Comparison of ENCODE assay signal across 9 mouse cellular contexts in genomic region chr19:46516667-46517528, GRCm38 (mm10). TPM values are rescaled to one million over a fixed set of nuclear protein-coding genes. Genes with fewer than 3 reads are reported as not detected.
DNase-seq lines count a peak whose midpoint lies in the region; ATAC-seq lines count a peak whose summit lies in the region.
"Had no signal": no experiment of that assay in that cellular context is flagged by ENCODE, and none has a peak within 500 bp of the region (broad histone marks: within the 10 kb centered on the region; RNA-seq: fewer than 3 reads in every experiment).

No protein-coding gene starts in this region.

- no peaks in the 10 kb centered on the region for H3K9me3 ChIP-seq in kidney, embryonic 14.5 days (ENCODE audit: control insufficient read depth, low read length)
- H3K9me3 ChIP-seq in hindbrain, embryonic 13.5 days = no peaks in the 10 kb centered on the region
- no peaks in the 10 kb centered on the region for H3K9me3 ChIP-seq in neural tube, embryonic 13.5 days

- H3K4me3 ChIP-seq in kidney, embryonic 14.5 days (ENCODE audit: low read length) = no peak overlapping the region
- no peak overlapping the region for H3K4me3 ChIP-seq in hindbrain, embryonic 13.5 days
- H3K4me3 ChIP-seq in neural tube, embryonic 13.5 days = no peak overlapping the region

- H3K27ac ChIP-seq in kidney, embryonic 14.5 days (ENCODE audit: low read depth, low read length) = peak overlapping the region; percentile 80; the same call in 1 of the 2 replicates
- peak overlapping the region; percentile 58 for H3K27ac ChIP-seq in hindbrain, embryonic 13.5 days
- peak overlapping the region; percentile 69 for H3K27ac ChIP-seq in neural tube, embryonic 13.5 days (replicated peaks)

- DNase-seq in kidney, adult 9 months = no peak
- DNase-seq in adipocyte (ENCODE audit: low spot score) = peak; percentile 64
- no peak for DNase-seq in retina, embryonic 14.5 days (ENCODE audit: low spot score)
- no peak for DNase-seq in urinary bladder, postnatal 4 days (ENCODE audit: low spot score in 2 of 2)
- no peak for DNase-seq in left cerebral cortex, adult 9 months (ENCODE audit: low spot score in 2 of 2)
- DNase-seq: gastrocnemius, postnatal 25 days had no signal

- H3K4me2 ChIP-seq in kidney, embryonic 14.5 days (replicated peaks; ENCODE audit: low read depth, low read length) = no peak overlapping the region
- H3K4me2 ChIP-seq in hindbrain, embryonic 13.5 days = no peak overlapping the region
- no peak overlapping the region for H3K4me2 ChIP-seq in neural tube, embryonic 13.5 days

- peaks cover 47% of the 10 kb centered on the region for H3K36me3 ChIP-seq in kidney, embryonic 14.5 days (ENCODE audit: control insufficient read depth, insufficient read depth, low read length)
- peaks cover 50% of the 10 kb centered on the region for H3K36me3 ChIP-seq in hindbrain, embryonic 13.5 days
- H3K36me3 ChIP-seq in neural tube, embryonic 13.5 days = peaks cover 48% of the 10 kb centered on the region

- no peaks in the 10 kb centered on the region for H3K27me3 ChIP-seq in kidney, embryonic 14.5 days (ENCODE audit: control insufficient read depth, insufficient read depth, low read length)
- no peaks in the 10 kb centered on the region for H3K27me3 ChIP-seq in hindbrain, embryonic 13.5 days
- no peaks in the 10 kb centered on the region for H3K27me3 ChIP-seq in neural tube, embryonic 13.5 days

- WGBS in kidney, embryonic 14.5 days = 63% methylated on average over 3 of the region's 3 CpGs
- 64% methylated on average over 3 of the region's 3 CpGs for WGBS in hindbrain, embryonic 13.5 days
- 67% methylated on average over 3 of the region's 3 CpGs for WGBS in neural tube, embryonic 13.5 days

- ATAC-seq in kidney, embryonic 14.5 days (ENCODE audit: low FRiP score, low TSS enrichment) = no peak
- ATAC-seq in hindbrain, embryonic 13.5 days (ENCODE audit: low FRiP score) = no peak
- ATAC-seq in neural tube, embryonic 13.5 days (ENCODE audit: low read depth) = no peak

- H3K9ac ChIP-seq in kidney, embryonic 14.5 days (ENCODE audit: low read depth, low read length) = no peak overlapping the region
- no peak overlapping the region for H3K9ac ChIP-seq in hindbrain, embryonic 13.5 days
- no peak overlapping the region for H3K9ac ChIP-seq in neural tube, embryonic 13.5 days

- peaks cover 31% of the 10 kb centered on the region for H3K4me1 ChIP-seq in kidney, embryonic 14.5 days (ENCODE audit: control insufficient read depth, insufficient read depth, low read length)
- H3K4me1 ChIP-seq in hindbrain, embryonic 13.5 days (replicated peaks) = peaks cover 28% of the 10 kb centered on the region
- H3K4me1 ChIP-seq in neural tube, embryonic 13.5 days (replicated peaks) = peaks cover 34% of the 10 kb centered on the region

RNA-seq across cellular contexts. Expression of gene Trim8, which starts 15.4 kb away (rescaled TPM):
- 28.3 and 35.6 TPM in 2 replicates for polyA plus RNA-seq in kidney, embryonic 14.5 days (2014; fragmentation: Nextera tagmentation; extraction: Ambion mirVana)
- polyA plus RNA-seq in hindbrain, embryonic 13.5 days (2015; fragmentation: Nextera tagmentation; extraction: Ambion mirVana) = 29.7 and 31.6 TPM in 2 replicates
- 26.5 and 30.4 TPM in 2 replicates for polyA plus RNA-seq in neural tube, embryonic 13.5 days (2015; fragmentation: Nextera tagmentation; extraction: Ambion mirVana)

RNA-seq across cellular contexts. Expression of gene Arl3, which starts 56.1 kb away (rescaled TPM):
- 98.3 and 182 TPM in 2 replicates for polyA plus RNA-seq in kidney, embryonic 14.5 days (2014; fragmentation: Nextera tagmentation; extraction: Ambion mirVana)
- 212 and 220 TPM in 2 replicates for polyA plus RNA-seq in hindbrain, embryonic 13.5 days (2015; fragmentation: Nextera tagmentation; extraction: Ambion mirVana)
- polyA plus RNA-seq in neural tube, embryonic 13.5 days (2015; fragmentation: Nextera tagmentation; extraction: Ambion mirVana) = 208 and 217 TPM in 2 replicates

RNA-seq across cellular contexts. Expression of gene Sfxn2, which starts 56.3 kb away (rescaled TPM):
- polyA plus RNA-seq in kidney, embryonic 14.5 days (2014; fragmentation: Nextera tagmentation; extraction: Ambion mirVana) = 18.1 and 25.1 TPM in 2 replicates
- 10.3 and 12.6 TPM in 2 replicates for polyA plus RNA-seq in hindbrain, embryonic 13.5 days (2015; fragmentation: Nextera tagmentation; extraction: Ambion mirVana)
- polyA plus RNA-seq in neural tube, embryonic 13.5 days (2015; fragmentation: Nextera tagmentation; extraction: Ambion mirVana) = 10.6 and 12.9 TPM in 2 replicates
